In the genomic region with DNA sequence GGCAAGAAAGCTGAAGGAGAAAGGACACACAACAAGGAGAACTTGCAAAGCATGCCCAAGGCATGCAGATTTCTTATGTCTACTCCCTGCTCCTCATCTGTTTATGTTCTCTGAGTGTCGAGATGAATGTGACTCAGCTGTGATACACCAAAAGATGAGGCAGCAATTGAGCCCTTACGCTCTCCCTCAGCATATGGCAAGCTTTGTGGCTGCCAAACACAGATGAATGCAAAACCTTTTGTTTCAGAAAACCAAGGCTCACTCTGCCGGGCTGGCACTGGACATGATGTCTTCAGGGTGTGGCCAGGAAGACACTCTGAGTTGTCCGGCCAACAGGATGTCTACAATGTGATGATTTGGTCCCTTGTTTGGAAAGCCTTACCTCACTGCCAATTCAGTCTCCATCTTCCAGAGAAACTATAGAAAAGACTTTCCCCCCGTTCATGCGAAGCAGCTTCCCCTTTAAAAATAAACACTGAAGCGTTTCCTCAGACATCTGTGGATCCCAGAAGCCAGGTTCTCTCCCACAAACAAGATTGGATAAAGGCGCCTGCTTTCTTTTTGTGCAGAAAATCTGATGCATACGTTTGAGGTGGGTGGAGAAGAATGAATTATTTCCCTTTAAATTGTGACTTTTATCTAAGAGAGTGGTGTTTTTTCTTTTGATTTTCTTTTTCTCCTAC, we compare ENCODE assay signal across 10 mouse cellular contexts.
DNase-seq lines count a peak whose midpoint lies in the region; ATAC-seq and TF ChIP-seq lines count a peak whose summit lies in the region.
"Had no signal": no experiment of that assay in that cellular context is flagged by ENCODE, and none has a peak within 500 bp of the region (broad histone marks: within the 10 kb centered on the region; RNA-seq: fewer than 3 reads in every experiment).

No protein-coding gene starts in this region.

- H3K27ac ChIP-seq in stomach, embryonic 16.5 days (ENCODE audit: low read length) = 0 out of 2 replicates have a peak overlapping the region, but pooled peaks have one; percentile 16
- no peak overlapping the region for H3K27ac ChIP-seq in stomach, postnatal 0 days (replicated peaks)
- H3K27ac ChIP-seq in lung, postnatal 0 days (ENCODE audit: low read length) = no peak overlapping the region
- H3K27ac ChIP-seq: liver, embryonic 14.5 days had no signal

- H3K27me3 ChIP-seq in stomach, embryonic 16.5 days (ENCODE audit: control insufficient read depth, insufficient read depth, low read length) = no peaks in the 10 kb centered on the region
- H3K27me3 ChIP-seq in stomach, postnatal 0 days (ENCODE audit: control insufficient read depth, insufficient read depth, low read length) = no peaks in the 10 kb centered on the region
- no peaks in the 10 kb centered on the region for H3K27me3 ChIP-seq in lung, postnatal 0 days (replicated peaks; ENCODE audit: insufficient read depth, low read length)

- no peak overlapping the region for H3K4me2 ChIP-seq in stomach, embryonic 16.5 days (ENCODE audit: low read depth, low read length)
- no peak overlapping the region for H3K4me2 ChIP-seq in stomach, postnatal 0 days (replicated peaks; ENCODE audit: low read depth)
- peak overlapping the region; percentile 1 for H3K4me2 ChIP-seq in lung, postnatal 0 days (replicated peaks; ENCODE audit: low read depth, low read length)

- 36% methylated on average over 9 of the region's 9 CpGs for WGBS in stomach, embryonic 16.5 days
- 33% methylated on average over 9 of the region's 9 CpGs for WGBS in stomach, postnatal 0 days
- 38% methylated on average over 9 of the region's 9 CpGs for WGBS in lung, postnatal 0 days

- no peaks in the 10 kb centered on the region for H3K9me3 ChIP-seq in stomach, embryonic 16.5 days (replicated peaks; ENCODE audit: control insufficient read depth, low read length)
- H3K9me3 ChIP-seq in stomach, postnatal 0 days (ENCODE audit: control insufficient read depth, low read length) = no peaks in the 10 kb centered on the region
- H3K9me3 ChIP-seq in lung, postnatal 0 days (ENCODE audit: low read length) = no peaks in the 10 kb centered on the region

- H3K9ac ChIP-seq in stomach, embryonic 16.5 days (ENCODE audit: low read length) = no peak overlapping the region
- no peak overlapping the region for H3K9ac ChIP-seq in stomach, postnatal 0 days (ENCODE audit: low read length)
- H3K9ac ChIP-seq in lung, postnatal 0 days (replicated peaks; ENCODE audit: low read depth) = no peak overlapping the region
- H3K9ac ChIP-seq: liver, embryonic 14.5 days had no signal

- no peak for DNase-seq in stomach, postnatal 0 days (ENCODE audit: low spot score)
- peak; percentile 60 to 63 for DNase-seq in cerebellum, postnatal 36 days
- DNase-seq in lung, postnatal 0 days (ENCODE audit: low spot score) = peak; percentile 69
- DNase-seq in adrenal gland, adult (ENCODE audit: inconsistent age in 2 of 2, low spot score in 1 of 2) = no peak
- no peak for DNase-seq in kidney, adult 9 months
- DNase-seq in kidney, postnatal 14 days = no peak
- DNase-seq: thymus, postnatal 36 days had no signal

- ATAC-seq in stomach, embryonic 16.5 days (ENCODE audit: insufficient read depth, low FRiP score) = no peak
- ATAC-seq in stomach, postnatal 0 days (ENCODE audit: low FRiP score, low TSS enrichment) = no peak
- peak; percentile 76 for ATAC-seq in lung, postnatal 0 days
- ATAC-seq: intestine, embryonic 16.5 days had no signal

- H3K4me1 ChIP-seq in stomach, embryonic 16.5 days (ENCODE audit: control insufficient read depth, insufficient read depth, low read length) = 0 out of 2 replicates have a peak, but pooled peaks cover 12% of the 10 kb centered on the region
- H3K4me1 ChIP-seq in stomach, postnatal 0 days (replicated peaks; ENCODE audit: control insufficient read depth, insufficient read depth) = no peaks in the 10 kb centered on the region
- peaks cover 4% of the 10 kb centered on the region; the same call in 1 of the 2 replicates for H3K4me1 ChIP-seq in lung, postnatal 0 days (ENCODE audit: insufficient read depth, low read depth, low read length)

- no peaks in the 10 kb centered on the region for H3K36me3 ChIP-seq in stomach, embryonic 16.5 days (ENCODE audit: control insufficient read depth, insufficient read depth, low read length)
- no peaks in the 10 kb centered on the region for H3K36me3 ChIP-seq in stomach, postnatal 0 days (ENCODE audit: control insufficient read depth, insufficient read depth, low read length)
- no peaks in the 10 kb centered on the region for H3K36me3 ChIP-seq in lung, postnatal 0 days (ENCODE audit: insufficient read depth, low read length)

- H3K4me3 ChIP-seq in stomach, embryonic 16.5 days (replicated peaks; ENCODE audit: low read length) = no peak overlapping the region
- no peak overlapping the region for H3K4me3 ChIP-seq in stomach, postnatal 0 days (ENCODE audit: low read depth, low read length)
- no peak overlapping the region for H3K4me3 ChIP-seq in lung, postnatal 0 days (ENCODE audit: low read depth, low read length)

- no peak for TF ChIP-seq EP300 in stomach, postnatal 0 days (optimal IDR thresholded peaks at IDR 0.05)
- peak; percentile 56; the same call in 1 of the 2 replicates for TF ChIP-seq EP300 in lung, postnatal 0 days (IDR thresholded peaks at IDR 0.05)

- no peak for TF ChIP-seq CTCF in stomach, postnatal 0 days (IDR thresholded peaks at IDR 0.05; ENCODE audit: low read depth)
- TF ChIP-seq CTCF in lung, postnatal 0 days (IDR thresholded peaks at IDR 0.05) = no peak

Comparison
In these comparisons a context has a peak if more than half of its experiments do, and no peak if none do; other contexts are left out.
1. DNase-seq: peak in cerebellum, postnatal 36 days (2 of 2) and lung, postnatal 0 days (single experiment); none in stomach, postnatal 0 days (single experiment), adrenal gland, adult (0 of 2), kidney, adult 9 months (single experiment) and kidney, postnatal 14 days (single experiment).